Mouse (Mus musculus) gastrocnemius, adult 2 months (tissue): Measurements from ENCODE around the gene Cdk19. TPM values are rescaled to one million over a fixed set of nuclear protein-coding genes. Genes with fewer than 3 reads are reported as not detected.
A peak's percentile ranks its signal among the peaks of the same experiment; 100 is the strongest.
"Not testable (repeated sequence)": the region's sequence is repeated elsewhere in the genome, so short reads cannot be mapped to it uniquely, and the experiment has no call there.

Source experiments
- DNase-seq: peaks from one replicate; pipeline ENCODE4 v3.0.0; 2022
- H3K27ac ChIP-seq: fragments of 200-600 bp; 2 replicates; pipeline ENCODE4 v1.8.1; 2022; ENCODE audit warnings: mild to moderate bottlenecking
- H3K4me3 ChIP-seq: fragments of 200-600 bp; 2 replicates; pipeline ENCODE4 v1.8.1; 2022; ENCODE audit warnings: mild to moderate bottlenecking, moderate library complexity
- CTCF ChIP-seq: fragments of 200-600 bp; IDR thresholded peaks from 2 replicates; pipeline ENCODE4 v1.8.1; 2022; ENCODE audit warnings: antibody characterized with exemption, mild to moderate bottlenecking, moderate library complexity
- intact Hi-C: fragments of 180-260 bp; cut with DNase I; formaldehyde crosslinking; loops from one replicate; pipeline ENCODE4 v1.15.1; 2025
- total RNA-seq, 2 experiments: library from RNA; stranded (reverse); gene quantifications; 2 replicates each; pipeline ENCODE4 v1.2.3; 2021

Cdk19 gene
- total RNA-seq, 2 experiments from 2014 or later, result 5.9 to 32.3 TPM

DNA sequence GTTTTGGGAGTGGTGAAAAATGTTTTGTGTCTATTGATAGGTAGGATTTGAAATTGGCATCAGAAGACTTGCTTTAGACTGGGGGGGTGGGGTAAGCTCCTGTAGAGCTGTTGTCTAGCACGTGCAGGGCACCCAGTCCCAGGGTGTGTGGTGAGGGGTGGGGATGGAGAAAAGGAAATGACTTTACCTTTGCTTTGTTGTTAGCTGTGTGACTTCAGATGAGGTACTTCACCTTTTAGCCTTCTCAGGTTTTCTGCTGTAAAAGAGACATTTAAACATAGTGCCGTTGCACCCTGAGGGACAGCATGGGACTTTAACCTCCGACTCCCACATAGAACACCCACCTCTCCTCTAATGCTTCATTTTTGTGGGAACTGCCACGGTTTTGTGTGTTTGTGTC lies 80.5 kb downstream of the Cdk19 start:
- no peak overlapping the region for H3K4me3 ChIP-seq
- DNase-seq, result no peak
- no peak for TF ChIP-seq CTCF
- no peak overlapping the region for H3K27ac ChIP-seq
- intact Hi-C loops, result no loop called here

DNA sequence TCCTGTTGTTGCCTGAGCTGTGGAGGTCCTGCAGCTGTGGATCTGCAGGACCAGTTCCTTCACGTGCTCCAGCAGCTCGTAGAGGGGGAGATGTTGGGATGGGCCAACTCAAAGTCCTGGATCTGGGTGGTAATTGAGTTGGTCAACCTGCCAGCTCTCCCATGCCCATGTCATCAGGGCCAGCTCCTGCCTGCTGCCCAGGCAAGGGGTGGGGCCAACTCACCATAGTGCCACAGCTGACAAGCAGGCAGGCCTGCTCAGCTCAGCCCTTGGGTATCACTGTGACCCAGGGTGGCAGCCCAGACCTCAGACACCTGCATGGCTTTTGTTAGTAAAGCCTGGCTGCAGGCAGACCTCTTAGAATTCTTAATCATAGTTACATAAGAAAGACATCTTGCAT lies 81.3 kb downstream of the Cdk19 start:
- Histone ChIP-seq H3K27ac (no peak overlapping the region), H3K4me3 (no peak overlapping the region)
- intact Hi-C loops, result no loop called here
- DNase-seq, result no peak
- TF ChIP-seq CTCF, result no peak

DNA sequence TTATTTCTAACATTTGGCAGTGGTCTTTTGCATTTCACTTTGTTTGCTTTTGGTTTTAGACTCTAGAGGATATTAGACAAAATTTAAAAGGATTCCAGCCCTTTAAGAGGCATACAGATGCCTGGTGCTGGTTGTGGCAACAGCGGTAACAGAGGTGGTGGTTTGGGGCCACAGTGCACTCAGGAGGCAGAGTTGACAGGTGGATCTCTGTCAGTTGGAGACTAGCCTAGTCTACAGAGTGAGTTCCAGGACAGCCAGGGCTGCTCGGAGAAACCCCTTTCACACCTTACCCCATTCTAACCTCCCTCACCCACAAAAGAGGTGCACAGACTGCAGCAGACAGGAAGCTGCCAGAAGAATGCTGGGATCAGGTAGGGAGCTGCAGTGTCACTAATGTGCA lies 82.4 kb downstream of the Cdk19 start:
- no peak for TF ChIP-seq CTCF
- intact Hi-C loops, result no loop called here
- Histone ChIP-seq H3K4me3 (no peak overlapping the region), H3K27ac (no peak overlapping the region)
- DNase-seq, result no peak

DNA sequence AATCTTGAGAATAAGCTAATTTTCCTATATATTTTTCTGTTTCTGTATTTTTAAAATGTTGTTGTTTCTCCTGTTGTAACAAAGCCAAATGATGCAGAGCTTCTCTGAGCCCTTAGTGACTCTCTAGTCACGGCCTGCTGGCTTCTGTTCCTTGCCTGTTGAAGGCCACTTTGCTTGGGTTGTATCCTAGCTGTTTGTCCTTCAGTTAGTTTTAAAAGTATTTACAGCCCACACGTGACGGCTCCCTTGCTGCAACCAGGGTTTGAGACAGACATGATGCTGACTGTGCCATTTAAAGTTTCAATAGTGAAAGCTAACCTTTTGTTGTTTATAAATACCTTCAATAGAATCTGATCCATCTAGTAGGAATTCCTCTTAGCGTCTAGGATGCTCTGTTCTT lies 83.3 kb downstream of the Cdk19 start:
- H3K4me3 ChIP-seq, result no peak overlapping the region
- H3K27ac ChIP-seq, result no peak overlapping the region
- DNase-seq, result no peak
- intact Hi-C loops, result no loop called here
- TF ChIP-seq CTCF, result no peak

DNA sequence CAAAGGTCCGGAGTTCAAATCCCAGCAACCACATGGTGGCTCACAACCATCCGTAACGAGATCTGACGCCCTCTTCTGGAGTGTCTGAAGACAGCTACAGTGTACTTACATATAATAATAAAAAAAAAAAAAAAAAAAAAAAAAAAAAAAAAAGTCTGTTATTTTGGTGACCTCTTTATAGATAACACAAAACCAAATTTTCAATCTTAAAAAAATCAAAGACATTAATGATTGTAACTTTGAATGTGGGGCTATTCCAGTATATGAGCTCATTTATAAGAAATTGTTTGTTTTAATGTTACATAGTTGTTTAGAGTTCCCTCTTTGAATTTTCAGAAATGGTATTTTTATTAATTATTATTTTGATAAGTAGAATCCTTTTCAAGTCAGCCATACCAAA lies 85.1 kb downstream of the Cdk19 start:
- H3K27ac ChIP-seq, intact Hi-C loops, H3K4me3 ChIP-seq, DNase-seq: not testable (repeated sequence)

DNA sequence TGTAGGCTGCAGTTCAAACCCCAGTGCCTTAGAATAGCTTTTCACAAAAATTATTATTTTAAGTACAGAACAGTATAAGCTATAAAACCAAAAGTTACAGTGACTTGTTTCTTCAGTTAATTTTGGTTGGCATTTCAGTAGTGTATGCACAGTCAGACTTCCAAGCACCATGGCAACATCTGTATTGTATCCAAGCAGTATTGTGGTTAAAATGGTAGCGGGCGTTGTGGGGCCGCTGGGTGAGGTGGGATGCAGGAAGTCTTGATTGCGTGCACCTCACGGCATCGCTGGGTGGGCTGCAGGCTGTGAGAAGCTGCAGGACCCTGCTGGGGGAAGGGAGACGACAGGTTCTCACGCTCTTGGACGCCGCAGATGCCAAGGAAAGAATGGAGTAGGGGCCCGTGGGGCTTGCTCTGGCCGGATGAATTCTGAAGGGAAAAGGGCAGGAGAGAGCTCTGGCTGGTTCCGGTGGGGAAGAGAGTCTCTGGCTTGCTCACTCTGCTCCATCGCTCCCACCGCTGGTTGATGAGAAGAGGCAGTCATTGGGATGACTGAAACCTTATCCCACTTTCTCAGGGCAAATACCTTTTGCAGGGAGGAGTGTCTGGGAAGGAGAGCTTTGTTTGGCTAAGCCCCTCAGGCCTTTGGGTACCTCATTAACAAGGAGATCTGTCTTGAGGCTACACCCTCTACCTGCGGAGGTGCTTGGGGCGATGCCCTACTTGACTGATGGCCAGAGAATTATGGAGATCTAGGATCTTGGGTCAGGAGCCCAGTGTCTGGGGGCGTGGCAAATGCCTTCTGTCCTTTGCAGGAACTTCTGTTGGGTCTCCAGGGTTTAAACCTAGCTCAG lies 86.1 kb downstream of the Cdk19 start:
- no peak for TF ChIP-seq CTCF
- Histone ChIP-seq H3K4me3 (no peak overlapping the region), H3K27ac (no peak overlapping the region)
- intact Hi-C loops, result no loop called here
- no peak for DNase-seq

DNA sequence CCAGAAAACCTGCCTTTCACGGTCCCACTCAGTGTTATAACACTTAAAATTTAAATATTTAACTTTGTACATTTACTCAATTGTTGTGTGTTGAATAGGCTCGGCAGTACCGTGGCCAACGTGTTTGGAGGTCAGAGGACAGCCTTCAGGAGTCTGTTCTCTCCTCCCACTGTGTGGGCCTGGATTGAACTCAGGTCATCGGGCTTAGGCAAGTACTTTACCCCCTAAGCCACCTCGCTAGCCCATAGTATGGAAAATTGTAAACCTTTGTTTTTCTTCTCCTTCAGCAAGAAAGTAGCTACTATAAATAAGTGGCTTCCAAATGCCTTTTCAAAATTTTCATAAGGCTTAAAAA lies 86.7 kb downstream of the Cdk19 start:
- no peak for DNase-seq
- no peak overlapping the region for H3K27ac ChIP-seq
- H3K4me3 ChIP-seq, result no peak overlapping the region
- TF ChIP-seq CTCF, result no peak
- intact Hi-C loops, result no loop called here

DNA sequence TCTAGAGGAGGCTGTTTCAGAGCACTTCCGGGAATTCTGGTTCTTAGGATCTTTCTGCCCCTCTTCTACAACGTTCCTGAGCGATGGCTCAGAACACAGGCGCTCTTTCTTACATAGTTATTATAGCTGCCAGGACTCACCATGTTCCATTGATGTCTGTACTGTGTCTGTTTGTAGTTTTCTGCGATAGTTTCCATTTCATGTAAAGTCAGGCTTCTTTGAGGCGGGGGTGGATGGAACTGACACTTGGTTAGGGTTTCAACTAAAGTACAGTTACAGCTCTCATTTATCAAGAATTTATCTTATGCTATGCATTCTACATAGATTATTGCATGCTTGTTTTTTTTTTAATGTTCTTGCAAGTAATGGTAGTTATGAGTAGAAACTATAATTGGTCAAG lies 89.3 kb downstream of the Cdk19 start:
- no peak for DNase-seq
- Histone ChIP-seq H3K4me3 (peak overlapping the region; percentile 41), H3K27ac (peak overlapping the region; percentile 48; the same call in 1 of the 2 replicates)
- no peak for TF ChIP-seq CTCF
- intact Hi-C loops, result no loop called here

DNA sequence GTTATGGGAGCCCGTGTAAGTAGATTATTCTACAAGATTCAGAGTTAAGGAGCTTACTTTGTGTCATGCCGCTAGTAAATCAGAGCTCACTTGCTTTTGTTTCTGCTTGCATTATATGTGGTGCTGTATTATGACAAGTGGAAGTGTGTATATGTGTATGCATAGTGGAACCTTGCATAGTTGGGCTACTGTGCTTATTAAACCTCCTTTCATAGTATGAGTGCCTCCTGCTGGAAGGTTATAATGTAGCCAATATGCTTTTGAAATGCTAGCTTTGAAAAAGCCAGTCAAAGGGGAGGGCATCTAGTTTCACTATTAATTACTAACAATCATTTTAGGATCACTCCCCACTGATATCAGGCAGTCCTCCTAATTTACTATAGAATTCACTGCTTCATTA lies 89.7 kb downstream of the Cdk19 start:
- Histone ChIP-seq H3K4me3 (peak overlapping the region; percentile 41), H3K27ac (peak overlapping the region; percentile 48; the same call in 1 of the 2 replicates)
- intact Hi-C loops, result no loop called here
- peak; percentile 30 for TF ChIP-seq CTCF
- no peak for DNase-seq

DNA sequence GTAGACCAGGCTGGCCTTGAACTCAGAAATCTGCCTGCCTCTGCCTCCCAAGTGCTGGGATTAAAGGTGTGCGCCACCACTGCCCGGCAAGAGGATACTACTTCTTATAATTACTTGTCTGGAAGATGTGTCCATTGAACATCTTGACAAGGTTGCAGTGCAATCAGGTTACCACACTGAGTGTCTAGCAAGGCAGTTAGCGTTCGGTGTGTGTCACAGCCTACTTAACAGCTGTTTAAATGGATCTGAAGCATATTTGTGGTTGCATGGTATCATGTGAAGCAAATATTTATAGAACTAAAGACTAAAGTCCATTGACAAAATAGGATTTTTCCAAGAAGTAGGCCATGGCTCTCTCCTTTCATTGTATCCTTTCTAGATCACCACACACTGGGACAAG lies 90.8 kb downstream of the Cdk19 start:
- no peak overlapping the region for H3K27ac ChIP-seq
- DNase-seq, result no peak
- intact Hi-C loops, result no loop called here
- H3K4me3 ChIP-seq, result no peak overlapping the region
- TF ChIP-seq CTCF, result no peak

DNA sequence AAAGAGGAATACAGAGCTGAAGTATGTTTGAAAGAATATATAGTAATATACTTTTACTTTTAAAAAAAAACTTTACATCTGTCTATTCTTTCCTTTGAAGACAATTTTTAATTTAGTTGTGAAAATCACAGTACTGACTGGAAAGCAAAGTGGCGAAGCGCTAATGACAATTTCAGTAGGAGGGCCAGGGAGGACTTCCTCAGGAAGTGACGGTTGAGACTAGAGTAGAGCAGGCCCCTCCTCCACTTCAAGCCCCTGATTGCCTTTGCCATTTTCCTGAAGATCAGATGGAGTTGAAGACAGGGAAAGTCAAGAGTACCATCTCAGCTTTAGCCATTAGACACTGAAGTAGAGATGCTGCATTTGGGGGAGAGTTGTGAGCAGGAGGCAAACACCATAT lies 92.6 kb downstream of the Cdk19 start:
- no peak for DNase-seq
- no peak for TF ChIP-seq CTCF
- no peak overlapping the region for H3K4me3 ChIP-seq
- no peak overlapping the region for H3K27ac ChIP-seq
- intact Hi-C loops, result no loop called here

DNA sequence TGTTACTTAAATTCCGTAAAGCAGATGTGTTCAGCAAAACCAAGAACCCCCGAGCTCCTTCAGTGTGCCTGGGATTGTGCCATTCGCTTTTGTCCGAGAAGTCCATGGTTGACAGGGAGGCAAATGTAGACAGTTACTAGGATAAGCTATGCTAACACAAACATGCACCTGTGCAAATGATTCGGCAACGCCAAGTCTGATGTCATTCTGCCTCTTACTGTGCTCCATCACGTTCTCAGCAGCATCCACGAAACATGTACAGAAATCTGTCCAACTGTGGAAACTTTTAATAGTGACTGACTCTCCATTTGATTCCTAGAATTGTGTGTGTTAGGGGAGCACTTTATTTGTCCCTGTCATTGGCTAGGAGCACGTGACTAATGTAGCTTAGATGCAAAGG lies 93.0 kb downstream of the Cdk19 start:
- Histone ChIP-seq H3K4me3 (no peak overlapping the region), H3K27ac (no peak overlapping the region)
- TF ChIP-seq CTCF, result no peak
- intact Hi-C loops, result no loop called here
- no peak for DNase-seq

DNA sequence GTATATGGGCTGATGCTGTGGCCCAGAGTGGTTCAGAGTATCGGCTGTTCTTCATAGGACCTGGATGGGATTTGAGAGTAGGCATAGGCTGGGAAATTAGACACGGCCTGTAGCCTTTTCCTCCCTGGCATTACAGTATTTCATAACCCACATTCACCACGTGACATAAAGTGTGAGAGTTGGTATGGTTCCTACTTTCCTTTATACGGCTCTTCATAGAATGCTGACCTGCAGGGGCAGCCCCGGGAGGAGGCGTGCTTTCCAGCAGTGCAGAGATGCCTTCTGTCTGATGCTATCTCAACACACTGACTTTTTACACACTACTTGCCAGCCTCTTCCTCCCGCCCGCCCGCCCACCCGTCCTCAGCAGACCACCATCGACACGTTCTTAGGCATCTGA lies 96.0 kb downstream of the Cdk19 start:
- TF ChIP-seq CTCF, result no peak
- H3K4me3 ChIP-seq, result no peak overlapping the region
- DNase-seq, result peak; percentile 43
- no peak overlapping the region for H3K27ac ChIP-seq
- intact Hi-C loops, result no loop called here

DNA sequence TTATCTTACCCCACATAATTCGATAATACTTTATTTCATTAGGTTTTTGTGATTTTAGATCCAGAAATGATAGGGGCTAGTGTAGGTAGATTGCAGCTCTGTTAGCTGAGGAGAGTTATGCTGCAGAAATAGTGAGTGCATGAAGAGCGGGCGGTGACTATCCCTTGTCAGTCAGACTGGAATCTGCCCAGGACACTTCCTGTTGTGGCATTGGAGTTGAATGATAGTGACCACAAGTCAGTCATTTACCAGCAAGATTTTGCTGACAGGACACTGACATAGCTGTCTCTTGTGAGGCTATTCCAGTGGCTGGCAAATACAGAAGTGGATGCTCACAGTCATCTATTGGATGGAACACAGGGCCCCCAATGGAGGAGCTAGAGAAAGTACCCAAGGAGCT lies 97.8 kb downstream of the Cdk19 start:
- DNase-seq, result no peak
- H3K4me3 ChIP-seq, result no peak overlapping the region
- intact Hi-C loops, result no loop called here
- no peak overlapping the region for H3K27ac ChIP-seq
- TF ChIP-seq CTCF, result no peak
